Mouse (Mus musculus) forelimb bud, embryonic 11.5 days (tissue): Measurements from ENCODE around the gene Atp6v0d1.
"Not testable (repeated sequence)": the region's sequence is repeated elsewhere in the genome, so short reads cannot be mapped to it uniquely, and the experiment has no call there.

Source experiments
- DNase-seq: peaks from one replicate; pipeline ENCODE4 v3.0.0-alpha.2; 2012; ENCODE audit warnings: low read depth, low spot score

Gene Atp6v0d1

GRCm38 (mm10) chr8:105565952-105566702, at the start of gene Atp6v0d1:
Atp6v0d1 (minus strand) TSS chr8:105566047.
- DNase-seq = peak; percentile 100

DNA sequence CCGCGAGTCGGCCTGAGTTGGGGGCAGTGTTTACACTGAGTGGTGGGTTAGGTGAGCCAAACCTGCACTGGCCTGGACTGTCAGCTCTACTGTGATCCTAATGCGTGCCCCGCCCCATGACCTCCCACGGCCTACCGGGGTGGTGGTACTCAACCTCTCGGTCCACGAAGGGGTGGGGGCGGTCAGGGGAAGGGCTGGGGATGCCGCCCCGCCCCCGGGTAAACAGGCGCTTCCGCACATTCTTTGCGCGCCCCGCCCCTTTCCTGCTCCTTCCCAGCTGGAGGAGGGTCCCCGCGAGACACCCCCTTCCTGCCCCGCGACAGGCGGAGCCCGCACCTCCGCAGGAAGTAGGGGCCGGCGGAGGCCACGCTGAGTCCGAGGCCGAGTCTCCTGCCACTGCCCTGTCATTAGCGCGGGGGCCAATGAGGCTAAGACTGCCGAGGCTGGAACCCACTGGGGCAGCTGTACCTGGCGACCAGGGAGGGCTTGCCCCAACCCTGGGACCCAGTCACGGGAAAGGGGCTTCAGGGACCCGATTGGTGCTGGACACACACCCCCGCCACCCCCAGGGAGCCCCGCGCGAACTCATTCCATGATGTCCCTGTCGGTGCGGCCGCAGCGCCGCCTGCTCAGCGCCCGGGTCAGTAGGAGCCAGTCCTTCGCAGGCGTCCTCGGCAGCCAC, 48.1 kb upstream of the Atp6v0d1 start:
- DNase-seq = no peak

DNA sequence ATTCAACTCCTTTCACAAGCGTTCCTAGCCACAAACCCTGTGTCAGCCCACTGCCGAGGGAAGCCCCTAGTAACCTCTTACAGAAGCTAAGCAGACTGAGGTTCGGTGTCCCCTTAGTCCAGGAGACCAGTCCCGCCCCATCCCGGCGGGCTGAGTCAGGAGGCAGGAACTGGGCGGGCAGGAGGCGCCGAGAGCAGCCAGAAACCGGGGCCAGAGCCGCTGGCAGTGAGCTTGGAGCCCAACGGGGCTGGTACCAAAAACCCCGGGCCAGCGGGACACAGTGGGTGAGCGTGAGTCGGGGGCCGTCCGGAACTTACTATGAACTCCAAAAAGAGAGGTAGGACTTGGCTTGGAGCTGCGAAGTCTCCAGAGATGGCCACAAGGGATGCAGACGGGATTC, 47.2 kb upstream of the Atp6v0d1 start:
- DNase-seq = no peak

GRCm38 (mm10) chr8:105611836-105612235, 46.0 kb upstream of the Atp6v0d1 start:
- DNase-seq = no peak

DNA sequence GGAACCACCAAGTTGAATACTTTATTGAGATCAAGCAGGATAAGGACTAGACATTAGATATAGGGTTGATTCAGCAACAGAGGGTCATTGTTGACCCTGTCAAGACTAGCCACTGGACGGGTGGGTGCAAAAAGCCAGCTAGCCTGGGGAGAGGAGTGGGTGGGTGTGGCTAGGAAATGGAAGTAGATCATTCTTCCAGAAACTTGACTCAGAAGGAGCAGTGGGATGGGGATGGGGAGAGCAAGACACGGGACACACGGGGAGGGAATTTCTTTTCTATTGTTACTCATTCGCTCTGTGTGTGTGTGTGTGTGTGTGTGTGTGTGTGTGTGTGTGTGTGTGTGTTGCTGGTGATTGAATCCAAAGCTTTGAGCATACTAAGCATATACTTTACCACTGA, 43.9 kb upstream of the Atp6v0d1 start:
- no peak for DNase-seq

- DNase-seq = no peak
Measured at GRCm38 (mm10) chr8:105609355-105609754, 43.5 kb upstream of the Atp6v0d1 start.

DNA sequence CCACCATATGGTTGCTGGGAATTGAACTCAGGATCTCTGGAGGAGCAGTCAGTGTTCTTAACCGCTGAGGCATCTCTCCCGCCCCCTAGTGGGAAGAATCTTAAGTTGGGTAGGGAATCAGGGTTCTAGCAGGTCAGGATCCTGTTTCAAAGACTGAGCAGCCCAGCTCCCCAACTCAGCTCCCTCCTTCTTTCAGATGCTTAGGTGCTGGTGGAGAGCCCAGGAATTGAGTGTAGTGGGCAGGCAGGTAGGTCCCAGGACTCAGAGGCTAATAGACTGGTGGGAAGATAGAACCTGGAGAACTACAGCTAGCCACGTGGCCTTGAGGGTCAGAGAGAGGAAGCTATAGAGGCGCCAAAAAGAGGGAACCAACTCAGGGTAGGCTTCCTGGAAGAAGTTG, 41.8 kb upstream of the Atp6v0d1 start:
- no peak for DNase-seq

- DNase-seq = no peak
Measured at GRCm38 (mm10) chr8:105607062-105607461, 41.2 kb upstream of the Atp6v0d1 start.

DNA sequence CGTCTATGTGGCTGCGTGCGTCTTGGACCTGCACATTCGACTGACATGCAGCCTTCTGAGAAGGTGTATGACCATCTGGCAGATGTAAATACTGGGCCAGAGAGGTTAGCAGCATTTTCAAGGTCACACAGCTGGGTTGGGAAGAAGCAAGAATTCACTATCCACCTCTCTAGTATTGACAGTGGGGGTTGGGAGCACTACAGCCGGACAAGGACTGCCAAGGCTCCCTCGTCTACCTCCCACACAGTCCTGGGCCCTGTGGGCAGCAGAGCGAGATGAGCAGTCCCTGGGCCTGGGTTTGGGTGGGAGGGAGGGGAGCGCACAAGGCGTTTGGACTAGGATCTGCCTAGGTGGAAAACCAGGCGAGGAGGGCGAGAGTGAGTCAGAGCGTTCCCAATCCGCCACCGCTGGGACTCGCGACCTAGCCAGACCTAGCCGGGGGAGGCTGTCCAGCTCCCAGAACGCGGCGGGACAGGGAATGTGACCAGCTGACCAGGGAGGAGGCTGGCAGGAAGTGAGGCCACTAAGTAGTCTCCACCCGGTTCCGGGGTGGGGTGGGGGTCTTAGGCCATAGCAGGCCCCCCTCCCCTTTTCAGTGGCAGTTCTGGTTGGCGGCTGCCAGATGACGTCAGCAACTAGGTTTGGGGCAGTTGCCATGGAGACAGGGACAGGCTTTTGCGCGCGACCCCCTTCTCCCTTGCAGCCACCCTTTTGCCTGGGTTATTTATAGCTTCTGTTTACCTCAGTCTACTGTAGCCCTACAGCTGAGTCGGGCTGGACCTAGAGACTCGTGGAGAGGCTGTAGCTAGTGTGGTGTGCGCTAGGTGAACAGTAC, 40.6 kb upstream of the Atp6v0d1 start:
- peak; percentile 89 for DNase-seq

DNA sequence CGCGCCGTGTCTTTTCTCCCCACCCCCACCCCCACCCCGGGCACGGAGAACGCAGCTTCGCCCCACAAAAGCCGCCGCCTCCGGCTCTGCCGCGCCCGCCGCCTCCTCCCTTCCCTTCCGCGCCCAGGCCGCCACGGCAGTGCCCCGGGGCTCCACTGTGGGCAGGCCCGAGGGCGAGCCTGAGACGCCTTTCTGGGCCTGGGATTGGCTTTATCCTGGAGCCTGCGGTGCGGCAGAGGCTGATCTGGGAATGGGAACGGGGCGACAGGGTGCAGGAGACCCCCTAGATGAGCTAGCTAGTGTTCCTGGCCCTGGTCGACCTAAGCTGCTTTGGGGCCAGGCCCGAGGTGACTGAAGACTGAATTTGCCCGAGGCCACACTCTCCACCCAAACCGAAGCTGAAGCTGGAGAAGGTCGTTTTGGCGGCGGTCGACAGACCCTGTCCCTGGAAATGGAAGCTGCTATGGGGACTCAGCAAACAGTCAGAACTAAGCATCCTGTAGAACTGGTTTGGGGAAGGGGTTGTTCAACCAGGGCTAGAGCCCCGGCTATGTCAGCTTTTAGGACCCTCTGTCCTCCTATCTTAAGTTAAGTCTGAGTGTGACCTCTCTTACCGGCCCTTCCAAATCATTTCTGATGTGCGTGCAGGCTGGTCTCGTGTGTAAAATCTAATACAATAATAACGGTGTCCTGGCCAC, 39.8 kb upstream of the Atp6v0d1 start:
- no peak for DNase-seq

GRCm38 (mm10) chr8:105604804-105605381, 39.0 kb upstream of the Atp6v0d1 start, which contains the start of gene Ripor1:
Ripor1 (plus strand) TSS chr8:105605255.
- peak; percentile 81 for DNase-seq

DNA sequence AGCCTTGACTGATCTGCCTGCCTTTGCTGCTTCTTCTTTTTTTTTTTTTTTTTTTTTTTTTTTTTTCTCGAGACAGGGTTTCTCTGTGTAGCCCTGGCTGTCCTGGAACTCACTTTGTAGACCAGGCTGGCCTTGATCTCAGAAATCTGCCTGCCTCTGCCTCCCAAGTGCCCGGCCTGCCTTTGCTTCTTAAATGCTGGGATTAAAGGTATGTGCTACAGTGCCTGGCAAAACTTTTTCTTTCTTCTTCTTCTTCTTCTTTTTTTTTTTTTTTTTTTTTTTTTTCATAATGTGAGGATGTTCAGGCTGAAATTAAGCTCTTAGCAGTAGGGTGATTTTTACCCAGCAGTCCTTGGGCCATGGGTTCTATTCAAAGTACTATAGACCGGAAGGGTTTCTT, 36.7 kb upstream of the Atp6v0d1 start:
- DNase-seq = not testable (repeated sequence)

- DNase-seq = no peak
Measured at GRCm38 (mm10) chr8:105601301-105601700, 35.5 kb upstream of the Atp6v0d1 start.

- DNase-seq = no peak
Measured at GRCm38 (mm10) chr8:105598777-105599176, 32.9 kb upstream of the Atp6v0d1 start.

DNA sequence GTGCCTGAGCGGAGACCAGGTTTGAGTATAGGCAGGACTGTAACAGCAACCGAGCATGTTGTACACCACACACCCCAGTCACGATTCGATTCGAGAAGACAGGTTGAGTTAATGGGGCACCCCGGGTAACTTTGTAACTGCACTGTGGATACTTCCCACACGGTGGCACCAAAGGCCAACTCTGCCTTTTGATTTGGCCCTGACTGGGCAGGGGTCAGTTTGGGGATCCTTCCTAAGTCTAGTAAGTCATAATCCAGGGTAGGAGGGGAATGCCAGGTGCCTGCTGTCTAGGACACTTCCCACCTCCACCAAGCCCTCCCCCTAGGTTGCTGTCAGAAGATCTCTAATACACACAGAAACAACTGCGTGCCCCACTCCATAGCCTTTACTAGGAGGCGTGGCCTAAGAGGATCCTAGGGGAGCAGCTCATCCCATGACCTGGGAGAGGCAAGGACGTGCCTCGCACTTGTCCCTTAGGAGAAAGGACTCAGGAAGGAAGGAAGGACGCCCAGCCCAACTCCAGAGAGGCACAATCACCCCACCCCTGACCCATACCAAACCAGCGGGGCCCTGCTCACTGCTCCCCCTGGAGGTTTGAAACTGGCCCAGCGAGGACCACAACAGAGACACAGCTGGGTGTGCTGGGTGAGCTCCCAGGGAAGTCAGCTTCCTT, 30.7 kb upstream of the Atp6v0d1 start:
- DNase-seq = peak; percentile 45

DNA sequence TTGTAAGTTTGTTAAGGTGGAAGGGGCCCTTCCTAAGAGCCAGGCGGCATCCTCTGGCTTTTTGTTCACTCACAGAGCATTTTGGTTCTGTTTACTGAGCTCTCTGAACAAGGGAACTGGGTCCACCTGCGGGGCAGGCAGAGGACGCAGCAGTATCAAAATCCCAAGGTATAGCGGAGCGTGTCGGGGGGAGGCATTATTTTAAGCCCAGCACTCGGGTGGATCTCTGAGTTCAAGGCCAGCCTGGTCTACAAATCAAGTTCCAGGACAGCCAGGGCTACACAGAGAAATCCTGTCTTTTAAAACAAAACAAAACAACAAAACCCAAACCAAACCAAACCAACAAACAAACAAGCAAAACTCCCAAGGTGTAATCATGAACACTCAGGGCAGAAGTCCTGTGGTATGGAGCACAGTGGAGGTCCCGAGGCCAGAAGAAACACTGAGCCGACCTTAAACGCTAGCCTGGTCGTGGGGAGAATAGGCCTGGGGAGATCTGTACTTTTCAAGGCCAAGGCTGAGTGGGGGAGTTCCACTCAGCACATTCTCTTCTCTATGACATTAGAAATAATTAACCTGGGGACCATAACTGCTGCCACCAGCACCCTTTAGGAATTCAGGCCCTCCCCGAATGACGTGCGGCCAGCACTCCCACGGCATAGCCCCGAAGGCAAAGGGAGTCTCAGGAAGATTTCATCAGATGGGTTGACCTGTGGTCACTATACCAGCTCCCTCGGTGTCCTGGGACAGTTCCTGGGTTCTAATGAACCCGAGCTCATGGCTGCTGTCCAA, 28.8 kb upstream of the Atp6v0d1 start:
- DNase-seq = no peak

DNA sequence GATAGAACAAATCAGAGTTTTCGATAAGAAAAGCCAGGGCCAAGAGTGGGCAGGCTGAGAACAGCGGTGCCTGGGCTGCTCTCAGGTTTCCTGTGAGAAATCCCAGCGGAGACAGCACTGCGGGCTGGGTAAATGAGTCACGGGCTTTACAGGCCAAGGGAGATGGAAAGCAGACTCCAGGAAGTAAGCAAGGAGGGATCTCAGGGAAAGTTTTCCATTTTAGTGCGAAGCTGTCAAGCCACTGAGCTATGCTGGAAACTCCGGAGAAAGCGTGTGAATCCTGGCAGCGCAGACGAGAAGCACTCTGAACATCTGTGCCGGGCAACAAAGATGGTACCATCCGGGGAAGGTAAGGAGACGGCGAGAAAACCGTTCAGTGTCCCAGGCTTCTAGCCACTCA, 28.0 kb upstream of the Atp6v0d1 start:
- peak; percentile 56 for DNase-seq

- no peak for DNase-seq
Measured at GRCm38 (mm10) chr8:105592431-105592830, 26.6 kb upstream of the Atp6v0d1 start.

GRCm38 (mm10) chr8:105579719-105580118, 13.9 kb upstream of the Atp6v0d1 start:
- no peak for DNase-seq

DNA sequence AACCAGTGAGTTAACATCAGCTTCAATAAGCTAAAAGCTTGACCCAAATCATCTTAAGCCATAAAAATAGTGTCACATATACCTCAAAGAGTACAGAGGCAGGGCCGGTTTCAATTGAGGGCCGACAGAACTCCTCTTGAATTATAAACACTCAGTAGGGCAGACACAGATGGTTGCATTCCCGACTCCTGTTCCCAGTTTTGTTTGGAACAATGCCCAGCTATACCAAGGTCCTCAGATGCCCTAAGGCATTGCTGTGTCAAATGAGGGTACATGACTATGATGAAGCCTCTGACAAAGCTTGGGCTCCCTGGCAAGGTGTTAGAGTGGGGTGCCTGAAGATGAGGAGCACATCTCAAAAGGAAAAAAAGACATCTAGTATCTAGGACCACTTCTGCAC, 9.7 kb upstream of the Atp6v0d1 start:
- DNase-seq = no peak
